7 mouse cellular contexts compared by ENCODE assay signal in the genomic region with DNA sequence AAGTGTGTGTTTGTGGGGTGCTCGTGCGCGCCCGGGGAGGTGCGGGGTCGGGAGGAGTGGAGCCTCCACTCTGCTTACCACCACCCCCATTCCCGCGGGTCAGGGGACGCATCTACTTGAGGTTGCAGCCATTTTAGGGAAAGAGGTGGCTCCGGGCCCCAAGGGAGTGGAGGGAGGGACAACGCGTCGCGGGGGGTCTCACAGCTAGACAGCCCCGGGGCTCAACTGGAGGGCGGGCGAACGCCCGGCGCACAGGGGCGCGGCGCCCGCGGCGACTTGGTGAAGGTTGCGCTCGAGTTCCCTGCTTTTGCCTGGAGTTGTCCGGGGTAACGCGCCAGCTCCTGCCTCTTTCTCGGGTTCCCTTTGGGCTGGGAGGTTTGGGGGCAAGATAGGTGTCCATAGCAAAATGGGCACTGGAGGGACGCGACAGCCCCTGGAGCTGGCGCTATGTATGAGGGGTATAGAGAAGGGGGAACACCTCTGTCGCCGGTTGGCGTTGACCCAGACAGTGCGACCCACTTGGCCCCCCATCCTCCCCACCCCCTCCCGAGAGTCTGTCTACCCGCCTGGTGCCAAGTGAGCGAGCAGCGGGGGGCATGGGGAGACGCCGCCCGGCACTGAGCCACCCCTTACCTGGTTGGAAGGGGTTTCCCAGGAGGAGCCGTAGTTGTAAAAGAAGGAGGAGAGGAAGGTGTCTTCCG.
DNase-seq lines count a peak whose midpoint lies in the region; ATAC-seq lines count a peak whose summit lies in the region.

No protein-coding gene starts in this region.

- no peak overlapping the region for H3K27ac ChIP-seq in heart, embryonic 16.5 days (ENCODE audit: low read length)
- H3K27ac ChIP-seq in neural tube, embryonic 11.5 days (ENCODE audit: low read depth, low read length) = no peak overlapping the region

- peak; percentile 37 for DNase-seq in right cerebral cortex, adult 18-20 months
- no peak for DNase-seq in right cerebral cortex, postnatal 36 days (ENCODE audit: low spot score in 2 of 2)
- DNase-seq in cerebellum, postnatal 14 days = peak; percentile 65 to 76
- peak; percentile 19 to 32 for DNase-seq in left cerebral cortex, adult 8-10 months (ENCODE audit: low spot score in 2 of 2)
- peak; percentile 41 for DNase-seq in neural tube, embryonic 11.5 days (ENCODE audit: low spot score)
- no peak for DNase-seq in spleen, adult 12 weeks (ENCODE audit: low spot score)

- no peak; the same call in 1 of the 2 replicates for ATAC-seq in heart, embryonic 16.5 days (replicated peaks; ENCODE audit: extremely low read depth, insufficient read depth, low FRiP score)
- peak; percentile 2; the same call in 1 of the 2 replicates for ATAC-seq in neural tube, embryonic 11.5 days (ENCODE audit: insufficient read depth, low FRiP score, low TSS enrichment)

- H3K36me3 ChIP-seq in heart, embryonic 16.5 days (ENCODE audit: control insufficient read depth, insufficient read depth) = no peaks in the 10 kb centered on the region
- no peaks in the 10 kb centered on the region for H3K36me3 ChIP-seq in neural tube, embryonic 11.5 days (ENCODE audit: control insufficient read depth, insufficient read depth, low read length)

- under 1% methylated on average over 48 of the region's 48 CpGs for WGBS in heart, embryonic 16.5 days
- WGBS in neural tube, embryonic 11.5 days = under 1% methylated on average over 48 of the region's 48 CpGs

- H3K27me3 ChIP-seq in heart, embryonic 16.5 days (ENCODE audit: control insufficient read depth, insufficient read depth, low read length) = peaks cover 12% of the 10 kb centered on the region
- peaks cover 22% of the 10 kb centered on the region for H3K27me3 ChIP-seq in neural tube, embryonic 11.5 days (ENCODE audit: control insufficient read depth, insufficient read depth, low read length)

- H3K9me3 ChIP-seq in heart, embryonic 16.5 days (replicated peaks; ENCODE audit: control insufficient read depth, low read length) = no peaks in the 10 kb centered on the region
- no peaks in the 10 kb centered on the region for H3K9me3 ChIP-seq in neural tube, embryonic 11.5 days (ENCODE audit: control insufficient read depth, low read length)

- H3K4me1 ChIP-seq in heart, embryonic 16.5 days (ENCODE audit: control insufficient read depth, insufficient read depth, low read length) = peaks cover 13% of the 10 kb centered on the region; the same call in 1 of the 2 replicates
- peaks cover 12% of the 10 kb centered on the region; the same call in 1 of the 2 replicates for H3K4me1 ChIP-seq in neural tube, embryonic 11.5 days (ENCODE audit: control insufficient read depth, insufficient read depth, low read length)

- peak overlapping the region; percentile 100 for H3K4me2 ChIP-seq in heart, embryonic 16.5 days (ENCODE audit: low read depth, low read length)
- peak overlapping the region; percentile 90 for H3K4me2 ChIP-seq in neural tube, embryonic 11.5 days (ENCODE audit: low read depth)

- H3K4me3 ChIP-seq in heart, embryonic 16.5 days (ENCODE audit: low read length) = peak overlapping the region; percentile 92
- H3K4me3 ChIP-seq in neural tube, embryonic 11.5 days (ENCODE audit: low read depth, low read length) = peak overlapping the region; percentile 67

- H3K9ac ChIP-seq in heart, embryonic 16.5 days (ENCODE audit: low read length) = peak overlapping the region; percentile 84
- H3K9ac ChIP-seq in neural tube, embryonic 11.5 days (ENCODE audit: low read length) = no peak overlapping the region; the same call in 1 of the 2 replicates

Comparison
In these comparisons a context has a peak if more than half of its experiments do, and no peak if none do; other contexts are left out.
1. DNase-seq: peak in right cerebral cortex, adult 18-20 months (single experiment), cerebellum, postnatal 14 days (2 of 2), left cerebral cortex, adult 8-10 months (2 of 2) and neural tube, embryonic 11.5 days (single experiment); none in right cerebral cortex, postnatal 36 days (0 of 2) and spleen, adult 12 weeks (single experiment).